ENCODE assay signal across 16 mouse cellular contexts in genomic region chr8:88139256-88139655, GRCm38 (mm10). TPM values are rescaled to one million over a fixed set of nuclear protein-coding genes. Genes with fewer than 3 reads are reported as not detected.
DNase-seq lines count a peak whose midpoint lies in the region; ATAC-seq and TF ChIP-seq lines count a peak whose summit lies in the region.
"Had no signal": no experiment of that assay in that cellular context is flagged by ENCODE, and none has a peak within 500 bp of the region (broad histone marks: within the 10 kb centered on the region; RNA-seq: fewer than 3 reads in every experiment).

No protein-coding gene starts in this region.

- peaks cover 0 to 15% of the 10 kb centered on the region in 2 experiments; a peak in 2 of 4 replicates for H3K4me1 ChIP-seq in heart, embryonic 14.5 days (ENCODE audit: control insufficient read depth in 2 of 2, insufficient read depth in 2 of 2, low read length in 2 of 2)
- H3K4me1 ChIP-seq in neural tube, embryonic 13.5 days (replicated peaks): peaks cover 24% of the 10 kb centered on the region
- H3K4me1 ChIP-seq in hindbrain, postnatal 0 days (ENCODE audit: insufficient read depth, low read length): no peaks in the 10 kb centered on the region; the same call in 1 of the 2 replicates

- DNase-seq in heart, postnatal 10 days: no peak
- no peak for DNase-seq in neural tube, embryonic 10.5 days (ENCODE audit: extremely low spot score, low spot score)
- DNase-seq in hindbrain, postnatal 0 days (ENCODE audit: low spot score): no peak
- DNase-seq in splenic B cell, adult 2 months (ENCODE audit: low read depth, low spot score): peak; percentile 45
- DNase-seq in right cerebral cortex, postnatal 14 days: no peak
- DNase-seq in urinary bladder, postnatal 10 days (ENCODE audit: low spot score): no peak
- DNase-seq: adrenal gland, postnatal 10 days; gastrocnemius, postnatal 14 days; kidney, adult 11 months; kidney, postnatal 36 days had no signal

- ATAC-seq in heart, embryonic 14.5 days (ENCODE audit: insufficient number of reproducible peaks, insufficient read depth, low FRiP score, low read depth): no peak
- ATAC-seq in neural tube, embryonic 13.5 days (ENCODE audit: low read depth): no peak
- ATAC-seq in hindbrain, postnatal 0 days: no peak

- 0 out of 2 replicates have a peak overlapping the region, but pooled peaks have one; percentile 77 for H3K4me2 ChIP-seq in heart, embryonic 14.5 days (ENCODE audit: low read length)
- peak overlapping the region; percentile 81; the same call in 1 of the 2 replicates for H3K4me2 ChIP-seq in neural tube, embryonic 13.5 days
- H3K4me2 ChIP-seq in hindbrain, postnatal 0 days (ENCODE audit: low read depth, low read length): peak overlapping the region; percentile 77; the same call in 1 of the 2 replicates

- 95% methylated on average over 3 of the region's 3 CpGs for WGBS in heart, embryonic 14.5 days
- WGBS in neural tube, embryonic 13.5 days: 93% methylated on average over 3 of the region's 3 CpGs
- 90% methylated on average over 3 of the region's 3 CpGs for WGBS in hindbrain, postnatal 0 days

- peaks cover 67% of the 10 kb centered on the region for H3K36me3 ChIP-seq in heart, embryonic 14.5 days (ENCODE audit: control insufficient read depth, insufficient read depth, low read length)
- H3K36me3 ChIP-seq in neural tube, embryonic 13.5 days: peaks cover 58% of the 10 kb centered on the region
- H3K36me3 ChIP-seq in hindbrain, postnatal 0 days (ENCODE audit: insufficient read depth, low read length): peaks cover 21% of the 10 kb centered on the region
- 0 out of 2 replicates have a peak, but pooled peaks cover 1% of the 10 kb centered on the region for H3K36me3 ChIP-seq in splenic B cell, adult 2 months (ENCODE audit: control insufficient read depth, insufficient read depth, low read length, poor library complexity, severe bottlenecking)

- no peaks in the 10 kb centered on the region for H3K27me3 ChIP-seq in heart, embryonic 14.5 days (ENCODE audit: control insufficient read depth, insufficient read depth, low read length)
- no peaks in the 10 kb centered on the region for H3K27me3 ChIP-seq in neural tube, embryonic 13.5 days
- H3K27me3 ChIP-seq in hindbrain, postnatal 0 days (ENCODE audit: insufficient read depth, low read length): no peaks in the 10 kb centered on the region
- no peaks in the 10 kb centered on the region for H3K27me3 ChIP-seq in splenic B cell, adult 2 months (ENCODE audit: control insufficient read depth, insufficient read depth, low read length, poor library complexity, severe bottlenecking)
- H3K27me3 ChIP-seq: limb, embryonic 12.5 days; lung, embryonic 15.5 days; megakaryocyte, embryonic 14.5 days; stomach, embryonic 15.5 days had no signal

- H3K9ac ChIP-seq in heart, embryonic 14.5 days (ENCODE audit: low read length): no peak overlapping the region; the same call in 1 of the 2 replicates
- H3K9ac ChIP-seq in neural tube, embryonic 13.5 days: 0 out of 2 replicates have a peak overlapping the region, but pooled peaks have one; percentile 26
- H3K9ac ChIP-seq in hindbrain, postnatal 0 days (replicated peaks; ENCODE audit: low read length): peak overlapping the region; percentile 84; the same call in 1 of the 2 replicates

- intact Hi-C loops in heart, postnatal 10 days (cut with DNase I): no loop called here

- H3K9me3 ChIP-seq in heart, embryonic 14.5 days (ENCODE audit: control insufficient read depth, low read length): no peaks in the 10 kb centered on the region
- no peaks in the 10 kb centered on the region for H3K9me3 ChIP-seq in neural tube, embryonic 13.5 days
- no peaks in the 10 kb centered on the region for H3K9me3 ChIP-seq in hindbrain, postnatal 0 days (ENCODE audit: low read length)
- H3K9me3 ChIP-seq: limb, embryonic 12.5 days; lung, embryonic 15.5 days; megakaryocyte, embryonic 14.5 days; stomach, embryonic 15.5 days had no signal

- H3K4me3 ChIP-seq in heart, embryonic 14.5 days (ENCODE audit: control insufficient read depth in 1 of 2, insufficient read depth in 1 of 2, low read depth in 1 of 2, low read length in 2 of 2): no peak overlapping the region
- peak overlapping the region; percentile 9 for H3K4me3 ChIP-seq in neural tube, embryonic 13.5 days
- no peak overlapping the region for H3K4me3 ChIP-seq in hindbrain, postnatal 0 days (ENCODE audit: low read length)

- TF ChIP-seq CTCF in hindbrain, postnatal 0 days (IDR thresholded peaks at IDR 0.05; ENCODE audit: low read depth): no peak

- H3K27ac ChIP-seq in heart, embryonic 14.5 days (replicated peaks in 1 of 2; ENCODE audit: control insufficient read depth in 1 of 2, insufficient read depth in 1 of 2, low read depth in 2 of 2, low read length in 2 of 2): no peak overlapping the region
- H3K27ac ChIP-seq in neural tube, embryonic 13.5 days (replicated peaks): no peak overlapping the region
- H3K27ac ChIP-seq in hindbrain, postnatal 0 days: no peak overlapping the region
- H3K27ac ChIP-seq: limb, embryonic 12.5 days; lung, embryonic 15.5 days; stomach, embryonic 15.5 days had no signal

RNA-seq across cellular contexts. Expression of gene Heatr3, which starts 1.6 kb away (rescaled TPM):
- 30.0 and 34.0 TPM in 2 replicates for polyA plus RNA-seq in heart, embryonic 14.5 days (2014; fragmentation: Nextera tagmentation; extraction: Ambion mirVana)
- 10 to 100 TPM; 21.1 to 24.3 TPM for total RNA-seq in heart, postnatal 10 days (2021)
- polyA plus RNA-seq in neural tube, embryonic 13.5 days (2015; fragmentation: Nextera tagmentation; extraction: Ambion mirVana): 36.2 and 41.8 TPM in 2 replicates
- total RNA-seq in hindbrain, postnatal 0 days (2014; rRNA removed): 28.5 and 36.0 TPM in 2 replicates
- 28.4 and 29.2 TPM in 2 replicates for polyA plus RNA-seq in hindbrain, postnatal 0 days (2015; fragmentation: Nextera tagmentation; extraction: Ambion mirVana)

RNA-seq across cellular contexts. Expression of gene Cnep1r1, which starts 20.7 kb away (rescaled TPM):
- polyA plus RNA-seq in heart, embryonic 14.5 days (2014; fragmentation: Nextera tagmentation; extraction: Ambion mirVana): 22.8 and 26.8 TPM in 2 replicates
- 10 to 100 TPM; 27.4 to 31.6 TPM for total RNA-seq in heart, postnatal 10 days (2021)
- 46.5 and 52.0 TPM in 2 replicates for polyA plus RNA-seq in neural tube, embryonic 13.5 days (2015; fragmentation: Nextera tagmentation; extraction: Ambion mirVana)
- 12.3 and 21.3 TPM in 2 replicates for total RNA-seq in hindbrain, postnatal 0 days (2014; rRNA removed)
- polyA plus RNA-seq in hindbrain, postnatal 0 days (2015; fragmentation: Nextera tagmentation; extraction: Ambion mirVana): 26.6 and 28.5 TPM in 2 replicates

RNA-seq across cellular contexts. Expression of gene Tent4b, which starts 59.8 kb away (rescaled TPM):
- polyA plus RNA-seq in heart, embryonic 14.5 days (2014; fragmentation: Nextera tagmentation; extraction: Ambion mirVana): 9.1 and 10.1 TPM in 2 replicates
- total RNA-seq in heart, postnatal 10 days (2021): 10 to 100 TPM; 15.7 to 19.4 TPM
- 10.0 and 11.2 TPM in 2 replicates for polyA plus RNA-seq in neural tube, embryonic 13.5 days (2015; fragmentation: Nextera tagmentation; extraction: Ambion mirVana)
- 20.3 and 33.6 TPM in 2 replicates for total RNA-seq in hindbrain, postnatal 0 days (2014; rRNA removed)
- polyA plus RNA-seq in hindbrain, postnatal 0 days (2015; fragmentation: Nextera tagmentation; extraction: Ambion mirVana): 7.9 and 8.4 TPM in 2 replicates
